Mouse (Mus musculus): ENCODE measurements at regions not wholly inside any gene's neighbourhood (a gene's known extent, or its start where the extent isn't known, plus 50 kb on each side); places are given as distances from the start of the nearest gene placed in this dataset.

DNA sequence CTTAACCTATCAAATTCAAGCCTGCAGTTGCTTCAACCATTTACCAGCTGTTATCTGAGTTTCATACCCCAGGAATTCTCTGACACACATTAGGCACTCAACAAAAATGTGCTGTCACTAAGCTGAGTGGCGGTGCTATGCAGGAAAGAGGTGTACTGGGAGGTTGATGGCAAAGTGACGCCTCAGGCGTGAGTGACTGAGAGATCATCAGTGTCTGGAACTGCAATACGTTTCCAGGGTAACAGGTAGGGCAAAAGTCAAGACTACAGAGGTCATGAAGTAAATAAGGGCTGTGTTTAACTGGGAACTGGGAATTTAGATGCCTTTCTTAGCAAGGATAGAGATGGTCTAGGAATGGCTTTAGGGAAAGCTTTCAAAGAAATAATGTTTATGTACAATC lies 221.2 kb downstream of the Nfkbiz start:
- H3K27ac ChIP-seq (ENCODE audit: control insufficient read depth, insufficient read depth, low read length) = no peak overlapping the region
- H3K4me1 ChIP-seq (replicated peaks; ENCODE audit: control insufficient read depth, insufficient read depth, low read length) = no peaks in the 10 kb centered on the region
- no peaks in the 10 kb centered on the region for H3K36me3 ChIP-seq (ENCODE audit: control insufficient read depth, insufficient read depth, low read length)
- no peak for TF ChIP-seq CTCF (IDR thresholded peaks at IDR 0.05; ENCODE audit: borderline replicate concordance, control insufficient read depth, extremely low read depth, insufficient read depth, low read length, poor library complexity)
- no peak overlapping the region for H3K4me3 ChIP-seq (ENCODE audit: control insufficient read depth, insufficient read depth, low read length)
- H3K27me3 ChIP-seq (ENCODE audit: control insufficient read depth, insufficient read depth, low read length) = no peaks in the 10 kb centered on the region
- no peak for DNase-seq
- WGBS = 94% methylated on average over 4 of the region's 4 CpGs

DNA sequence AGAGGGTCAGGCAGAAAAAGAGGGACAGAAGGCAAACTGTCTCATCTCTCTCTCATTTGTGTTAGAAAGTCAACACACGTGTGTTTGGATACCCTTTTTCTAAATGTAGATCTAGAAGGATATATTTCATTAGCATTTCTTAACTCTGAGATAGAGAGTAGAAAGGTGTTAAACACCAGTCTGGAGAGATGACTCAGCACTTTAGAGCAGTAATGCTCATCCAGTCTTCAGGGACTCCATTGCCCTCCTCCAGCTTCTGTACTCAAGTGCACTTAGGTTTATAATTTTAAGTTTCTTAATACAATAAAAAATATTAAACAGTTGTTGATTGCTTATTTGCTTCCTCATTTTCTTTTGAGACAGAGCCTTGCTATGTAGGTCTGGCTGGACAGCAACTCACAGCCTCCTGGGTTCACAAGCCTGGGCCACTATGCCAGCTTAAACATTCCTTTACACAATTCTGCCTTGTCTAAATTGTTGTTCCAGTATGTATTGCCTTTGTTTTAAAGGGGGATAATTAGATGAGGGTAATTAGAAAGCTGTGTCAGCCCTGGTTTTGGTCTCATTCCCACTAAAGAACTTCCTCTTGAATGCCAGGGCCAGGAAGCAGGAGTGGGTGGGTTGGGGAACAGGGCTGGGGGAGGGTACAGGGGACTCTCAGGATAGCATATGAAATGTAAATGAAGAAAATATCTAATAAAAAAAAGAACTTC lies 222.1 kb downstream of the Nfkbiz start:
- Histone ChIP-seq H3K27me3 (ENCODE audit: control insufficient read depth, insufficient read depth, low read length) (no peaks in the 10 kb centered on the region), H3K27ac (ENCODE audit: control insufficient read depth, insufficient read depth, low read length) (no peak overlapping the region)

DNA sequence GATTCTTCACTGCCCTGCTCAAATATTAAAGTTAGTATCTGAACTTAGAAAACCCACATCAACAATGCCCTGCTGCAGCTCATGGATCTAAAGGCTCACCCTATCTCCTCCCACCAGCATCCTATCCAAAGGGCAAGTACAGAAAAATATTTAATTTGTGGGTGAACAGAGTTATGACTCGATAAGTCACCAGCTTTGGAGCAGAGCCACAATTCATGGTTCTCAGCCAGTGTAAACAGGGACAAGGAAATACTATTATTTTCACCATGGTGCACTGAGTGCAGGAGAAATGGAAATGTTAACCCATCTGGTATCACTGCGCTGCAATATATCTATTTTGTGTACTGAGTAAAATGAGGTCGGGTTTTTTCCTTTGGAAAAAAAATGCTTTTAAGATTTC lies 225.8 kb downstream of the Nfkbiz start:
- WGBS = 91% methylated on average over 3 of the region's 3 CpGs
- no peaks in the 10 kb centered on the region for H3K36me3 ChIP-seq (ENCODE audit: control insufficient read depth, insufficient read depth, low read length)
- no peak for DNase-seq
- H3K27ac ChIP-seq (ENCODE audit: control insufficient read depth, insufficient read depth, low read length) = no peak overlapping the region
- TF ChIP-seq CTCF (IDR thresholded peaks at IDR 0.05; ENCODE audit: borderline replicate concordance, control insufficient read depth, extremely low read depth, insufficient read depth, low read length, poor library complexity) (no peak), POLR2A (IDR thresholded peaks at IDR 0.05; ENCODE audit: control insufficient read depth, extremely low read depth, insufficient read depth, low read length, poor library complexity) (no peak)
- H3K4me3 ChIP-seq (ENCODE audit: control insufficient read depth, insufficient read depth, low read length) = no peak overlapping the region
- H3K4me1 ChIP-seq (replicated peaks; ENCODE audit: control insufficient read depth, insufficient read depth, low read length) = no peaks in the 10 kb centered on the region
- H3K27me3 ChIP-seq (ENCODE audit: control insufficient read depth, insufficient read depth, low read length) = no peaks in the 10 kb centered on the region

More for the DNA sequence above, 222.1 kb downstream of the Nfkbiz start:
- H3K4me3 ChIP-seq (ENCODE audit: control insufficient read depth, insufficient read depth, low read length) = no peak overlapping the region
- 89% methylated on average over 1 of the region's 1 CpGs for WGBS
- TF ChIP-seq CTCF (IDR thresholded peaks at IDR 0.05; ENCODE audit: borderline replicate concordance, control insufficient read depth, extremely low read depth, insufficient read depth, low read length, poor library complexity) = no peak
- H3K4me1 ChIP-seq (replicated peaks; ENCODE audit: control insufficient read depth, insufficient read depth, low read length) = no peaks in the 10 kb centered on the region
- no peak for DNase-seq
- no peaks in the 10 kb centered on the region for H3K36me3 ChIP-seq (ENCODE audit: control insufficient read depth, insufficient read depth, low read length)

DNA sequence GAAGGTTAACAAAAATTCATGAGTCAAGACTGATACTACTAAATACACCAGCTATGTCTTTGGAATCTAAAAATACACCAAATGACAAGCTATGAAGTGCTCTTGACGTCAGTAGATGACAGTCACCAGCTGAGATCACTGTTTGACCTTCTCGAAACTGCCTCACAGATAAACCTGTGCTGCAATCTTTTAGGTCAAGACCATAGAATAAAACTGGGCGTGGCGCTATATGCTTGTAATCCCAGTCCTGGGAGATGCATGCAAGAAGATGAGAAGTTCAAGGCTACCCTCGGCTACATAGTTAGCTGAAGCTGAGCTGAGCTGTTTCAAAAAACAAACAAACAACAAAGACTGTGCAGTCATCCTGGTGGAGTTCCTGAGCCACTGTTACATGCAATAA lies 226.7 kb downstream of the Nfkbiz start:
- no peaks in the 10 kb centered on the region for H3K4me1 ChIP-seq (replicated peaks; ENCODE audit: control insufficient read depth, insufficient read depth, low read length)
- no peak for DNase-seq
- no peaks in the 10 kb centered on the region for H3K36me3 ChIP-seq (ENCODE audit: control insufficient read depth, insufficient read depth, low read length)
- H3K4me3 ChIP-seq (ENCODE audit: control insufficient read depth, insufficient read depth, low read length) = no peak overlapping the region
- TF ChIP-seq CTCF (IDR thresholded peaks at IDR 0.05; ENCODE audit: borderline replicate concordance, control insufficient read depth, extremely low read depth, insufficient read depth, low read length, poor library complexity) (no peak), POLR2A (IDR thresholded peaks at IDR 0.05; ENCODE audit: control insufficient read depth, extremely low read depth, insufficient read depth, low read length, poor library complexity) (no peak)
- H3K27me3 ChIP-seq (ENCODE audit: control insufficient read depth, insufficient read depth, low read length) = no peaks in the 10 kb centered on the region
- WGBS = 93% methylated on average over 5 of the region's 5 CpGs
- H3K27ac ChIP-seq (ENCODE audit: control insufficient read depth, insufficient read depth, low read length) = no peak overlapping the region

DNA sequence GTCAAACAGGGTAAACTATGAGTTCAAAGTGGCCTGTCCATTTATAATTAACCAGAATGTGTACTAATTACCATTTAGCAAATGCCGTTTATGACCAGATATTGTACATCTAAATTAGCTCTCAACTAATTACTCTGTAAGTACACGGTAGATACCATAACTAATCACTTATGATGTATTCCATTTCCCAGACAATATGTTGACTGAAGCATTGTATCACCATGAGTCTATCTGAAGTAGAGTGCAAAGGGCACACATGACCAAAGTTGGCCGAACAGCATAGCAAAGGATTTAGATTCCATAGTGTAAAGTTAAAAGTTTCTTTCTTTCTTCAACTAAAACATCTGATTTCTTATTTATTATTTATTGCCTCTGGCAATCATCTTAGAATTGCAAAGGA lies 227.5 kb downstream of the Nfkbiz start:
- Histone ChIP-seq H3K4me1 (replicated peaks; ENCODE audit: control insufficient read depth, insufficient read depth, low read length) (no peaks in the 10 kb centered on the region), H3K27ac (ENCODE audit: control insufficient read depth, insufficient read depth, low read length) (no peak overlapping the region), H3K36me3 (ENCODE audit: control insufficient read depth, insufficient read depth, low read length) (no peaks in the 10 kb centered on the region), H3K27me3 (ENCODE audit: control insufficient read depth, insufficient read depth, low read length) (no peaks in the 10 kb centered on the region), H3K4me3 (ENCODE audit: control insufficient read depth, insufficient read depth, low read length) (no peak overlapping the region)
- no peak for DNase-seq
- no peak for TF ChIP-seq CTCF (IDR thresholded peaks at IDR 0.05; ENCODE audit: borderline replicate concordance, control insufficient read depth, extremely low read depth, insufficient read depth, low read length, poor library complexity)
- no peak for TF ChIP-seq POLR2A (IDR thresholded peaks at IDR 0.05; ENCODE audit: control insufficient read depth, extremely low read depth, insufficient read depth, low read length, poor library complexity)
- 96% methylated on average over 3 of the region's 3 CpGs for WGBS

DNA sequence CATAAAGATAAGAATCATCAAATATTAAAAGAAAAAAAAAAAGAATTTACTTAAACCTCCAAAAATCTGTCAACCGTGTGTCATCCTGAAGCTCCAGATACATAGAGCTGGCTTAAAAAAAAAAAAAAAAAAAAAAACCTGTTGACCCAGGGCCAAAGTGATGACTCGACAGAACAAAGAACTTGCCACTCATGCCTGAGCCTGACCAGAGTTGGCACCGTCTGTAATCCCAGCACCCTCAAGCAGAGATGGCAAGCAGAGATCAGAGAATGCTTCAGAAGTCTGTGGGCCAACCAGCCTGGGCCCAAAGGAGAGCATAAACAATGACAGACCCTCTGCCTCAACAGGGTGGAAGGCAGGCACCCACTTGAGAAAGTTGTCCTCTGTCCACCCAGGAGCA lies 230.3 kb downstream of the Nfkbiz start:
- no peaks in the 10 kb centered on the region for H3K36me3 ChIP-seq (ENCODE audit: control insufficient read depth, insufficient read depth, low read length)
- no peak overlapping the region for H3K4me3 ChIP-seq (ENCODE audit: control insufficient read depth, insufficient read depth, low read length)
- no peaks in the 10 kb centered on the region for H3K4me1 ChIP-seq (replicated peaks; ENCODE audit: control insufficient read depth, insufficient read depth, low read length)
- WGBS = 69% methylated on average over 3 of the region's 3 CpGs
- H3K27ac ChIP-seq (ENCODE audit: control insufficient read depth, insufficient read depth, low read length) = no peak overlapping the region
- DNase-seq = no peak
- H3K27me3 ChIP-seq (ENCODE audit: control insufficient read depth, insufficient read depth, low read length) = no peaks in the 10 kb centered on the region
- no peak for TF ChIP-seq CTCF (IDR thresholded peaks at IDR 0.05; ENCODE audit: borderline replicate concordance, control insufficient read depth, extremely low read depth, insufficient read depth, low read length, poor library complexity)
- TF ChIP-seq POLR2A (IDR thresholded peaks at IDR 0.05; ENCODE audit: control insufficient read depth, extremely low read depth, insufficient read depth, low read length, poor library complexity) = no peak
